Mouse (Mus musculus) intestine, embryonic 14.5 days (tissue): ENCODE results near the gene Atp2a2. TPM values are rescaled to one million over a fixed set of nuclear protein-coding genes. Genes with fewer than 3 reads are reported as not detected.
"Not testable (repeated sequence)": the region's sequence is repeated elsewhere in the genome, so short reads cannot be mapped to it uniquely, and the experiment has no call there.

Experiments used
- ATAC-seq: fragments of 200-750 bp; cut with Nextera tagmentation; replicated peaks from 2 replicates; pipeline ENCODE4 v1.8.0; 2017; ENCODE audit warnings: low read depth, moderate number of reproducible peaks, moderate TSS enrichment, moderate library complexity; ENCODE audit not compliant: low FRiP score, low TSS enrichment
- DNase-seq: peaks from one replicate; pipeline ENCODE4 v3.0.0-alpha.2; 2018; ENCODE audit warnings: low spot score
- H3K27ac ChIP-seq: fragments of 300-500 bp; sonication (generic); 2 replicates; pipeline ENCODE4 v1.5.1; 2014; ENCODE audit warnings: low read depth, mild to moderate bottlenecking, control low read depth
- H3K27me3 ChIP-seq: fragments of 300-500 bp; sonication (generic); replicated peaks from 2 replicates; pipeline ENCODE4 v1.6.1; 2014; ENCODE audit warnings: low read length, control low read depth; ENCODE audit not compliant: control insufficient read depth, insufficient read depth
- H3K36me3 ChIP-seq: fragments of 300-500 bp; sonication (generic); 2 replicates; pipeline ENCODE4 v1.6.1; 2014; ENCODE audit warnings: low read length, control low read depth; ENCODE audit not compliant: control insufficient read depth, insufficient read depth
- H3K4me1 ChIP-seq: fragments of 300-500 bp; sonication (generic); replicated peaks from 2 replicates; pipeline ENCODE4 v1.6.1; 2014; ENCODE audit warnings: low read length, control low read depth, mixed read lengths; ENCODE audit not compliant: control insufficient read depth, insufficient read depth
- H3K4me2 ChIP-seq: fragments of 300-500 bp; sonication (generic); 2 replicates; pipeline ENCODE4 v1.6.1; 2014; ENCODE audit warnings: low read length
- H3K4me3 ChIP-seq: fragments of 300-500 bp; sonication (generic); 2 replicates; pipeline ENCODE4 v1.5.1; 2014; ENCODE audit warnings: low read depth, low read length, control low read depth, mixed read lengths
- H3K9ac ChIP-seq: fragments of 300-500 bp; sonication (generic); 2 replicates; pipeline ENCODE4 v1.6.1; 2014; ENCODE audit warnings: mild to moderate bottlenecking, low read length
- H3K9me3 ChIP-seq: fragments of 300-500 bp; sonication (generic); 2 replicates; pipeline ENCODE4 v1.6.1; 2016; ENCODE audit warnings: low read length, control low read depth; ENCODE audit not compliant: control insufficient read depth
- WGBS: fragments of 180-500 bp; shearing (Covaris S2); extraction: QIAGEN DNeasy Blood & Tissue Kit; methylation state at CpG from one replicate; pipeline ENCODE4 v1.1.7; 2014; 5-methylcytosine and 5-hydroxymethylcytosine counted together
- polyA plus RNA-seq: library from polyadenylated mRNA; unstranded; fragments of >200 nt; fragmentation: Nextera tagmentation; extraction: Ambion mirVana; gene quantifications from 2 replicates; pipeline ENCODE4 v1.2.1, GENCODE M21; 2014

The Atp2a2 gene
- polyA plus RNA-seq, 1 experiment from 2014 or later: 43.4 TPM

DNA sequence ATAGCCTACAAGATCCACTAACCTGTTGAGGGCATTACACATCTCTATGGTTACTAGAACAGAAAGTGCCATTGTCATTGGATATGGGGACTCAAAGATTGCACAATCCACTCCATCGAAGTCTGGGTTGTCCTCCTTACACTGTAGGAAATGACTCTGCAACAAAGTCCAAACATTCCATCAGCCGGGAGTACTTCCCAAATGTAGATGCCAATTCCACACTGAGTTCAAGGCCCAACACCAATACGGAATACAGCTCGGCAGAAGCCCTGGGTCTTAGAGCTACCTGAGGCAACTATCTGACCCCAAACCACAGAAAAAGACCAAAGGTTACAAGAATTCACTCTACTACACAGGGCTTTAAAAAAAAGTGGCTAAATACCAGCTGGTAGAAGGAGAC, 44.0 kb downstream of the Atp2a2 start:
- H3K27ac ChIP-seq: no peak overlapping the region
- no peaks in the 10 kb centered on the region for H3K9me3 ChIP-seq
- no peak for DNase-seq
- no peak for ATAC-seq
- 90% methylated on average over 4 of the region's 4 CpGs for WGBS
- H3K4me1 ChIP-seq: no peaks in the 10 kb centered on the region
- H3K4me3 ChIP-seq: no peak overlapping the region
- no peak overlapping the region for H3K9ac ChIP-seq
- H3K4me2 ChIP-seq: no peak overlapping the region
- peaks cover 100% of the 10 kb centered on the region for H3K36me3 ChIP-seq
- no peaks in the 10 kb centered on the region for H3K27me3 ChIP-seq

DNA sequence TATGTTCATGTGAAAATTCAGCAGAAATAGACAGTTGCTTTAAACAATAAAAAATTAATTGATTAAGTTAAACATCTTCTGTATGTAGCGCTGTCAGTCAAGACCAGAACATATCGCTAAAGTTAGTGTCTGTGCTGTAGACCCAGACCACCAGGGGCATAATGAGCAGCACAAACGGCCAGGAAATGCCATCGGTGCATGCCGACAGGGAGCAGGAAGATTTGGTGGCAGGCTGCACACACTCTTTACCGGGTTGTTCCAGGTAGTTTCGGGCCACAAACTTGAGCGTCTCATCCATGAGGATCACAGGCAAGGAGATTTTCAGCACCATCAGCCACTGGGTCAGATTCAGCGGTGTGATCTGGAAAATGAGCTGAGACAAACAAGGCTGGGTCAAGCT, 45.0 kb downstream of the Atp2a2 start:
- H3K27me3 ChIP-seq, H3K27ac ChIP-seq, ATAC-seq, H3K4me1 ChIP-seq, H3K9ac ChIP-seq, H3K9me3 ChIP-seq, H3K4me2 ChIP-seq, DNase-seq, H3K4me3 ChIP-seq: not testable (repeated sequence)
- WGBS: 84% methylated on average over 9 of the region's 9 CpGs
- H3K36me3 ChIP-seq: peaks cover 99% of the 10 kb centered on the region

DNA sequence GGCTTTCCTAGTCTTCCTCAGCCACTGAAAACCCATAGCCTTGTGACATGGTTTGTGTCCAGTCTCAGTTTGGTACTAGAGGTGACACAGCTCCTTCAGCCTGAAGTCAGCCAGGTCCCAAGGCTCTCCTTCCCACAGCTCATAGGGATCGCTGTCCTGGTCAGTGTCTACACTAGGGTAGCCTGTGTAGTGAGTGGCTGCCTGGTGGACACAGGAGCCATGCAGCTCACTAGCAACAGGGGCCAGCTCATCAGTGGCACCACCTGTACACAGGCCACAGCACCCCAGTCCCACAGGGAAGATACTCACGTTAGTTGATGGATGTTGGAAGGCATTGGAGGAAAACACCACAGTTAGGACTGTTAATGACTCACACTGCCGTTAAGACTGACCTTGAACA, 46.4 kb downstream of the Atp2a2 start:
- DNase-seq (no peak), ATAC-seq (no peak)
- H3K4me1 ChIP-seq: no peaks in the 10 kb centered on the region
- H3K9ac ChIP-seq: no peak overlapping the region
- H3K27ac ChIP-seq: no peak overlapping the region
- H3K4me3 ChIP-seq: no peak overlapping the region
- no peaks in the 10 kb centered on the region for H3K9me3 ChIP-seq
- WGBS: 91% methylated on average over 3 of the region's 3 CpGs
- H3K36me3 ChIP-seq: peaks cover 92% of the 10 kb centered on the region
- H3K27me3 ChIP-seq: no peaks in the 10 kb centered on the region
- H3K4me2 ChIP-seq: no peak overlapping the region

DNA sequence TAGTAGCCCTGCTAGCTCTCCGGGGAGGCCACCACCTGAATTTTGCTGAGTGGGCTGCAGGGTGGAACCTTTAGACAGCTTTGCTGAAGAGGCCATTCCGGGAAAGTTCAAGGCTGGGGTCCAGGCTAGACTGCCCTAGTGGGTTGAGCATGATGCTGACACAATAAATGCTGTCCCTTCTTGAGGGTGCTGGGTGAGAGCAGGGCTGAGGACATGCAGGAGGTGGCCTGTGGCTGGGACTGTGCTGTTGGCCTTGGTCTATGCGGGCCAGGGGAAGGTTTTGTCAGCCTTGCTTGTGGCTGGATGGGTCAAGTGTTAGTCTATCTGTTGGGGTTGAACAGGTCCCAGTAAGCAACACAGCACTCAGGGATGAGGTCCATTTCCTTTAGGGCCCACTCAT, 47.1 kb downstream of the Atp2a2 start:
- Histone ChIP-seq H3K36me3 (peaks cover 85% of the 10 kb centered on the region), H3K4me1 (no peaks in the 10 kb centered on the region), H3K4me2 (no peak overlapping the region), H3K4me3 (no peak overlapping the region), H3K27me3 (no peaks in the 10 kb centered on the region), H3K27ac (no peak overlapping the region), H3K9ac (no peak overlapping the region), H3K9me3 (no peaks in the 10 kb centered on the region)
- no peak for DNase-seq
- 96% methylated on average over 3 of the region's 3 CpGs for WGBS
- ATAC-seq: no peak

DNA sequence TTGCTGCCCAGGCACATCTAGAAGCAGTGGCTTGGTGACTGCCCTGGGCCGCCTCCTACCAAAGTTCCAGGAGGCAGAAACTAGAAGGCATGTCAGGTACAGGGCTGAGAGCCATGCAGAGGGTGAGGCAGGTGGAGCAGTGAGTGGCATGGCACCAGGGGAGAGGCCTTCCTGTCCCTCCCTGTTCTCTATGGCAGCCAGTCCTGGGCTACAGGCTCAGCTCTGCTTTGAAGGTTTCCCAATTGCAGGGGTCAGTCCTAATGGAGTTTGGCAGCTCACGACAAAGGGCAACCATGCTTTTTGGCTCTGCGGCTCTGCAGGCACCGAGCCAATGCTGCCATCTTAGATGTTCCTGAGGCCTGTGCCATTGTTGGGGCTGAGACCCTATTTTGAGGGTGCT, 47.6 kb downstream of the Atp2a2 start:
- no peak overlapping the region for H3K9ac ChIP-seq
- H3K4me1 ChIP-seq: no peaks in the 10 kb centered on the region
- no peak overlapping the region for H3K4me2 ChIP-seq
- H3K27ac ChIP-seq: no peak overlapping the region
- ATAC-seq: no peak
- no peaks in the 10 kb centered on the region for H3K9me3 ChIP-seq
- DNase-seq: no peak
- 89% methylated on average over 4 of the region's 4 CpGs for WGBS
- H3K36me3 ChIP-seq: peaks cover 81% of the 10 kb centered on the region
- H3K27me3 ChIP-seq: no peaks in the 10 kb centered on the region
- H3K4me3 ChIP-seq: no peak overlapping the region

DNA sequence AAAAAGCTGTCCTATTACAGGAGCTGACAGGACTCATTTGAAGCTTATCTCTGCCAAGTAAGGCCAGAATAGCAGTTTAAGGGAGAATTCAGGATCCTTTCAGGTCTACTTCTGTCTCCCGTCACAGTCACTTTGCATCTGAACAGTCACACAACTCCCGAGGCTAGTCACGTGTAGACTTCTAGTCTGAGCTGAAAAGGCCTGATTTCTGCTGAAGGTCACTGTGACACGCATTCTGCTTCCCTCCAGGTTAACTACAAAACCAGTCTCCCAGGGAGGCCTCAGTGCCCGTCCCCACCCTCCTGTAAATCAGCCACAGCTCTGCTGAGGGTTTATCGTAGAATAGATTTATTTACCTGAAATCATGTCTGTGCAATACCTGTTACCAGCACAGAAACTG, 48.8 kb downstream of the Atp2a2 start:
- Histone ChIP-seq H3K36me3 (peaks cover 68% of the 10 kb centered on the region), H3K4me3 (no peak overlapping the region), H3K9me3 (no peaks in the 10 kb centered on the region), H3K27me3 (no peaks in the 10 kb centered on the region), H3K9ac (no peak overlapping the region), H3K27ac (no peak overlapping the region), H3K4me1 (no peaks in the 10 kb centered on the region), H3K4me2 (no peak overlapping the region)
- DNase-seq (no peak), ATAC-seq (no peak)
- 71% methylated on average over 6 of the region's 6 CpGs for WGBS

DNA sequence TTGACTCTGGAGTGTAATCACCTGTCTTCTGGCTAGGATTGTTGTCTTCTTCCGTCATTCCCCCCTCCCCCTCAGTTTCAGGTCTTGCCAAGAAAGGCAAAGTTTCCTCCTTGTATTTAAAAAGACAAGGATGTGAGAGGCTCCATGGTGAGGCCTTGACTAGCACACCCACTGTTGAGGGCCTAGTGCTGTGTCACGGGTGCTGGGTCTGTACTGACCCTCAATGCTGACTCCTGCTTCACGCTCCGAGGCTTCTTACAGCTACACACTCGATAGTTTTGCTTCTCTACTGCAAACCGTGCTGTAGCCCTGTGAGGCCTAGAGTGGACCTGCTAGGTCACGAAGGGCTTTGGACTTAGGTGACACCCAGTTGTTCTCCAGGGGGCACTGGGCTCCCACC, 49.8 kb downstream of the Atp2a2 start:
- Histone ChIP-seq H3K4me2 (no peak overlapping the region), H3K4me3 (no peak overlapping the region), H3K4me1 (no peaks in the 10 kb centered on the region), H3K27ac (no peak overlapping the region), H3K9ac (no peak overlapping the region), H3K9me3 (no peaks in the 10 kb centered on the region), H3K27me3 (no peaks in the 10 kb centered on the region), H3K36me3 (peaks cover 58% of the 10 kb centered on the region)
- DNase-seq (no peak), ATAC-seq (no peak)
- 72% methylated on average over 7 of the region's 7 CpGs for WGBS

DNA sequence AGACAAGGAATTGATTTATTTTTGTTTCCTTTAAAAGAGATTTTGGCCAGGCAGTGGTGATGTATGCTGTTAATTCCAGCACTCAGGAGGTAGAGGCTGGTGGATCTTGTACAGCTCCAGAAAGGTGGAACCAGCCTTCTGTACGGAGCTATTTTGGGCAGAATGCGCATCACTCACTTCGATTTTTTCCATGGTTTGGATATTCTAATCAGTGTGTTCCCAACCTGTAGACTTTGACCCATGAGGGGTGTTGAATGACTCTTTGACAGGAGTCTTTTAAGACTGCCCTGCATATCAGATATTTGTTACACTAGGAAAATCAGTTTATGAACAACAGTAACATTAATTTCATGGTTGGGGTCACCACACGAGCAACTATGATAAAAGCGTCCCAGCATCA, 50.7 kb downstream of the Atp2a2 start:
- no peak for DNase-seq
- Histone ChIP-seq H3K27ac (no peak overlapping the region), H3K27me3 (no peaks in the 10 kb centered on the region), H3K4me3 (no peak overlapping the region), H3K9me3 (no peaks in the 10 kb centered on the region), H3K9ac (no peak overlapping the region), H3K36me3 (peaks cover 49% of the 10 kb centered on the region), H3K4me1 (no peaks in the 10 kb centered on the region), H3K4me2 (no peak overlapping the region)
- ATAC-seq: no peak
- WGBS: 80% methylated on average over 5 of the region's 5 CpGs

DNA sequence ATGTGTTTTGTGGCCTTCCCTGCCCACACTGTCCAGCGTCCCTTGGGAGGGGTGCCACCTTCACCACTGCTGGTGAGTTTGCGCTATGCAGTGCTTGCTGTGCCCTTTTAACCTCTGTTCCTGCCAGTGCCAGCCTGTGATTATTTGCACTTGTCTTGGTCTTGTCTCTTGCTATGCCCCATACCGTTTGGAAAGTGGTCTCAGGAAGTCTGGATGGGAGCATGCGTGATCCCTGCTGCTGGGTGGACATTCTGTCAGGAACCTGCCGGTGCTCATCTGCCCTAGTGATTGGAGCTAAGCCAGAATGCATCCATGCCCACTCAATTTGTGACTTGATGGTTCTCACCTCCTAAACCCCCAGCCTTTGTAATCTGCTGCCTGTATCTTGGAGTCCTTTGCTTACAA, 51.1 kb downstream of the Atp2a2 start:
- Histone ChIP-seq H3K27me3 (no peaks in the 10 kb centered on the region), H3K9ac (no peak overlapping the region), H3K36me3 (peaks cover 48% of the 10 kb centered on the region), H3K9me3 (no peaks in the 10 kb centered on the region), H3K4me3 (no peak overlapping the region), H3K4me2 (no peak overlapping the region), H3K4me1 (no peaks in the 10 kb centered on the region), H3K27ac (no peak overlapping the region)
- WGBS: 52% methylated on average over 5 of the region's 5 CpGs
- ATAC-seq: no peak
- DNase-seq: no peak
